Mouse (Mus musculus) MEL (cell line): Measurements from ENCODE around the gene Gm8947. TPM values are rescaled to one million over a fixed set of nuclear protein-coding genes. Genes with fewer than 3 reads are reported as not detected.
"Not testable (repeated sequence)": the region's sequence is repeated elsewhere in the genome, so short reads cannot be mapped to it uniquely, and the experiment has no call there.

Experiments used
- DNase-seq: peaks from one replicate; pipeline ENCODE4 v3.0.0; 2011; ENCODE audit warnings: low read depth, low spot score
- H3K27ac ChIP-seq: 2 replicates; pipeline ENCODE4 v1.5.1; 2012; ENCODE audit warnings: low read depth, mild to moderate bottlenecking, control low read depth, low read length, moderate library complexity; ENCODE audit not compliant: control insufficient read depth
- H3K27me3 ChIP-seq, 2 experiments: fragments of 150-350 bp in 1 of 2; sonication (generic) in 1 of 2; 2 replicates each; pipeline ENCODE4 v1.6.1; 2012; ENCODE audit warnings: low read length in 2 of 2, mild to moderate bottlenecking in 2 of 2, improper control_type of control experiment in 1 of 2, moderate library complexity in 1 of 2; ENCODE audit not compliant: insufficient read depth in 2 of 2, control insufficient read depth in 1 of 2
- H3K36me3 ChIP-seq, 2 experiments: 2 replicates each; pipeline ENCODE4 v1.6.1; 2012 to 2014; ENCODE audit warnings: low read length in 2 of 2, improper control_type of control experiment in 1 of 2, inconsistent platforms in 1 of 2, mild to moderate bottlenecking in 1 of 2; ENCODE audit not compliant: insufficient read depth in 2 of 2, control insufficient read depth in 1 of 2
- H3K4me1 ChIP-seq, 2 experiments: fragments of 150-350 bp in 1 of 2; sonication (generic) in 1 of 2; 2 replicates each; pipeline ENCODE4 v1.6.1; 2012; ENCODE audit warnings: low read length in 2 of 2, improper control_type of control experiment in 1 of 2, mild to moderate bottlenecking in 1 of 2; ENCODE audit not compliant: insufficient read depth in 2 of 2, control insufficient read depth in 1 of 2
- H3K4me3 ChIP-seq, 2 experiments: fragments of 150-350 bp in 1 of 2; sonication (generic) in 1 of 2; 2 replicates each; pipeline ENCODE4 v1.5.1; 2012; ENCODE audit warnings: low read depth in 2 of 2, low read length in 2 of 2, mild to moderate bottlenecking in 2 of 2, moderate library complexity in 2 of 2, control low read depth in 1 of 2, improper control_type of control experiment in 1 of 2; ENCODE audit not compliant: control insufficient read depth in 1 of 2, insufficient read depth in 1 of 2
- H3K79me2 ChIP-seq: 2 replicates; pipeline ENCODE4 v1.6.1; 2012; ENCODE audit warnings: mild to moderate bottlenecking, low read length, moderate library complexity; ENCODE audit not compliant: control insufficient read depth, poor library complexity, insufficient read depth
- H3K9ac ChIP-seq: 2 replicates; pipeline ENCODE4 v1.6.1; 2012; ENCODE audit warnings: low read depth, mild to moderate bottlenecking, control low read depth, low read length, moderate library complexity; ENCODE audit not compliant: control insufficient read depth, poor library complexity, severe bottlenecking
- H3K9me3 ChIP-seq: fragments of 150-350 bp; sonication (generic); replicated peaks from 2 replicates; pipeline ENCODE4 v1.6.1; 2012; ENCODE audit warnings: mild to moderate bottlenecking, low read length, improper control_type of control experiment, moderate library complexity; ENCODE audit not compliant: insufficient read depth
- BHLHE40 ChIP-seq: IDR thresholded peaks from 2 replicates; pipeline ENCODE4 v1.6.1; 2012; ENCODE audit warnings: low read depth, mild to moderate bottlenecking, inconsistent platforms, low read length, improper control_type of control experiment, borderline replicate concordance
- CHD1 ChIP-seq: IDR thresholded peaks from 2 replicates; pipeline ENCODE4 v1.6.1; 2012; ENCODE audit warnings: low read depth, mild to moderate bottlenecking, inconsistent platforms, low read length, improper control_type of control experiment
- CHD2 ChIP-seq: IDR thresholded peaks from 2 replicates; pipeline ENCODE4 v1.6.1; 2011; ENCODE audit warnings: low read length, improper control_type of control experiment
- ELF1 ChIP-seq: IDR thresholded peaks from 2 replicates; pipeline ENCODE4 v1.6.1; 2014; ENCODE audit warnings: low read depth, mild to moderate bottlenecking, inconsistent platforms, low read length, improper control_type of control experiment, moderate library complexity
- ETS1 ChIP-seq: IDR thresholded peaks from 2 replicates; pipeline ENCODE4 v1.6.1; 2012; ENCODE audit warnings: low read depth, mild to moderate bottlenecking, inconsistent platforms, low read length, improper control_type of control experiment, moderate library complexity
- GATA1 ChIP-seq: IDR thresholded peaks from 2 replicates; pipeline ENCODE4 v1.6.1; 2011; ENCODE audit warnings: low read depth, low read length, improper control_type of control experiment
- MAFK ChIP-seq: IDR thresholded peaks from 2 replicates; pipeline ENCODE4 v1.6.1; 2011; ENCODE audit warnings: low read depth, mild to moderate bottlenecking, low read length, improper control_type of control experiment, borderline replicate concordance
- MAX ChIP-seq: IDR thresholded peaks from 2 replicates; pipeline ENCODE4 v1.6.1; 2011; ENCODE audit warnings: low read length, improper control_type of control experiment
- MAZ ChIP-seq: IDR thresholded peaks from 2 replicates; pipeline ENCODE4 v1.6.1; 2012; ENCODE audit warnings: low read depth, mild to moderate bottlenecking, inconsistent platforms, low read length, improper control_type of control experiment
- MEF2A ChIP-seq: IDR thresholded peaks from 2 replicates; pipeline ENCODE4 v1.6.1; 2014; ENCODE audit warnings: low read depth, mild to moderate bottlenecking, inconsistent platforms, low read length, improper control_type of control experiment; ENCODE audit not compliant: poor library complexity, insufficient replicate concordance, severe bottlenecking; ENCODE audit errors: extremely low read depth
- MXI1 ChIP-seq: IDR thresholded peaks from 2 replicates; pipeline ENCODE4 v1.6.1; 2011; ENCODE audit warnings: mild to moderate bottlenecking, low read depth, low read length, improper control_type of control experiment
- MYB ChIP-seq: IDR thresholded peaks from 2 replicates; pipeline ENCODE4 v1.6.1; 2011; ENCODE audit warnings: mild to moderate bottlenecking, low read depth, low read length, improper control_type of control experiment
- NRF1 ChIP-seq: IDR thresholded peaks from 2 replicates; pipeline ENCODE4 v1.6.1; 2014; ENCODE audit warnings: low read depth, mild to moderate bottlenecking, inconsistent platforms, low read length, improper control_type of control experiment, moderate library complexity; ENCODE audit not compliant: poor library complexity, insufficient read depth, severe bottlenecking
- POLR2A ChIP-seq, 2 experiments: IDR thresholded peaks; 2 replicates each; pipeline ENCODE4 v1.6.1; 2011 to 2012; ENCODE audit warnings: low read length in 2 of 2, mild to moderate bottlenecking in 2 of 2, control low read depth in 1 of 2, improper control_type of control experiment in 1 of 2, low read depth in 1 of 2, moderate library complexity in 1 of 2; ENCODE audit not compliant: control insufficient read depth in 1 of 2, insufficient read depth in 1 of 2, poor library complexity in 1 of 2
- SIN3A ChIP-seq: IDR thresholded peaks from 2 replicates; pipeline ENCODE4 v1.6.1; 2012; ENCODE audit warnings: low read length, improper control_type of control experiment, inconsistent platforms
- SMC3 ChIP-seq: IDR thresholded peaks from 2 replicates; pipeline ENCODE4 v1.6.1; 2011; ENCODE audit warnings: low read depth, low read length, improper control_type of control experiment
- TBP ChIP-seq: IDR thresholded peaks from 2 replicates; pipeline ENCODE4 v1.8.0; 2011; ENCODE audit warnings: low read depth, low read length, improper control_type of control experiment
- TCF12 ChIP-seq: IDR thresholded peaks from 2 replicates; pipeline ENCODE4 v1.6.1; 2014; ENCODE audit warnings: low read depth, mild to moderate bottlenecking, inconsistent platforms, low read length, improper control_type of control experiment, moderate library complexity
- USF2 ChIP-seq, 2 experiments: IDR thresholded peaks; 2 replicates each; pipeline ENCODE4 v1.6.1; 2011 to 2012; ENCODE audit warnings: improper control_type of control experiment in 2 of 2, low read length in 2 of 2, borderline replicate concordance in 1 of 2, inconsistent platforms in 1 of 2, low read depth in 1 of 2, mild to moderate bottlenecking in 1 of 2; ENCODE audit not compliant: insufficient read depth in 1 of 2
- ZC3H11A ChIP-seq: IDR thresholded peaks from 2 replicates; pipeline ENCODE4 v1.6.1; 2012; ENCODE audit warnings: low read depth, mild to moderate bottlenecking, inconsistent platforms, low read length, improper control_type of control experiment
- ZMIZ1 ChIP-seq: IDR thresholded peaks from 2 replicates; pipeline ENCODE4 v1.6.1; 2012; ENCODE audit warnings: low read depth, mild to moderate bottlenecking, inconsistent platforms, low read length, improper control_type of control experiment, moderate library complexity
- ZNF384 ChIP-seq: IDR thresholded peaks from 2 replicates; pipeline ENCODE4 v1.6.1; 2012; ENCODE audit warnings: low read depth, mild to moderate bottlenecking, inconsistent platforms, low read length, improper control_type of control experiment
- polyA plus RNA-seq, 2 experiments: library from polyadenylated mRNA; stranded (reverse) in 1 of 2; unstranded in 1 of 2; fragments of >175 nt in 1 of 2; fragments of >200 nt in 1 of 2; gene quantifications; 2 replicates each; pipeline versions ENCODE4 v1.2.1 to v1.2.4; 2012; ENCODE audit warnings: low replicate concordance in 2 of 2, low read depth in 1 of 2; ENCODE audit not compliant: insufficient read length in 2 of 2, insufficient read depth in 1 of 2, missing spikeins in 1 of 2
- total RNA-seq: library from RNA; depleted of rRNA; stranded (reverse); fragments of 300-350 nt; gene quantifications from 2 replicates; pipeline ENCODE4 v1.2.3, GENCODE M21; 2012; rRNA removed

The Gm8947 gene
- total RNA-seq (0.08 TPM in 1 of 2 replicates, not detected in the other), polyA plus RNA-seq (not detected)

GRCm38 (mm10) chr1:151192075-151192474 lies at the start of gene Gm8947:
Gene Gm8947, plus strand, starts transcription at chr1:151192376.
- not testable (repeated sequence) for H3K27ac ChIP-seq

GRCm38 (mm10) chr1:151144471-151145146 lies 47.6 kb upstream of the Gm8947 start:
- no peak for DNase-seq
- no peaks in the 10 kb centered on the region for H3K27me3 ChIP-seq

More at GRCm38 (mm10) chr1:151192075-151192474, at the start of gene Gm8947:
- H3K36me3 ChIP-seq, H3K4me1 ChIP-seq, H3K9ac ChIP-seq, H3K9me3 ChIP-seq, H3K27me3 ChIP-seq, DNase-seq, H3K4me3 ChIP-seq, H3K79me2 ChIP-seq: not testable (repeated sequence)

GRCm38 (mm10) chr1:151147801-151148200 lies 44.4 kb upstream of the Gm8947 start:
- no peaks in the 10 kb centered on the region for H3K27me3 ChIP-seq
- no peaks in the 10 kb centered on the region for H3K79me2 ChIP-seq
- TF ChIP-seq ZC3H11A = no peak
- no peak for TF ChIP-seq TCF12
- TF ChIP-seq MAX = no peak
- TF ChIP-seq MXI1 = no peak
- no peak for TF ChIP-seq POLR2A (IDR thresholded peaks at IDR 0.05; ENCODE audit: control insufficient read depth in 1 of 2, insufficient read depth in 1 of 2, low read depth in 1 of 2, low read length in 2 of 2, poor library complexity in 1 of 2)
- no peak for TF ChIP-seq MAFK
- no peak for TF ChIP-seq ELF1
- TF ChIP-seq SIN3A = no peak
- TF ChIP-seq SMC3 = no peak
- TF ChIP-seq CHD2 = no peak
- no peak for TF ChIP-seq BHLHE40
- no peak for TF ChIP-seq CHD1
- TF ChIP-seq MAZ = no peak
- TF ChIP-seq GATA1 = no peak
- no peak for TF ChIP-seq MEF2A
- no peak for TF ChIP-seq TBP
- TF ChIP-seq, all 39 proteins: peak for 0
- H3K4me1 ChIP-seq = peaks cover 0 to 3% of the 10 kb centered on the region in 2 experiments; a peak in 2 of 4 replicates
- DNase-seq = no peak
- no peak overlapping the region for H3K4me3 ChIP-seq
- H3K36me3 ChIP-seq = no peaks in the 10 kb centered on the region
- H3K27ac ChIP-seq = no peak overlapping the region
- no peak overlapping the region for H3K9ac ChIP-seq
- H3K9me3 ChIP-seq = no peaks in the 10 kb centered on the region

More at GRCm38 (mm10) chr1:151144471-151145146, 47.6 kb upstream of the Gm8947 start:
- Histone ChIP-seq H3K9me3 (no peaks in the 10 kb centered on the region), H3K36me3 (no peaks in the 10 kb centered on the region), H3K4me1 (no peaks in the 10 kb centered on the region; a peak in 1 of 4 replicates), H3K9ac (no peak overlapping the region), H3K79me2 (no peaks in the 10 kb centered on the region), H3K4me3 (no peak overlapping the region), H3K27ac (no peak overlapping the region)
- TF ChIP-seq SIN3A = no peak
- no peak for TF ChIP-seq TCF12
- no peak for TF ChIP-seq BHLHE40
- no peak for TF ChIP-seq NRF1
- TF ChIP-seq SMC3 = no peak
- no peak for TF ChIP-seq USF2 (IDR thresholded peaks at IDR 0.05; ENCODE audit: borderline replicate concordance in 1 of 2, insufficient read depth in 1 of 2, low read depth in 1 of 2, low read length in 2 of 2)
- TF ChIP-seq ZNF384 = no peak
- no peak for TF ChIP-seq ZMIZ1
- TF ChIP-seq MYB = no peak
- no peak for TF ChIP-seq ETS1
